Mouse (Mus musculus) Muller cell, postnatal 12 days (primary cell): Measurements from ENCODE around the gene Hoga1.

Experiments
- DNase-seq: peaks from one replicate; pipeline ENCODE4 v3.0.0-alpha.2; 2015; ENCODE audit errors: inconsistent ontology term

Gene Hoga1

DNA sequence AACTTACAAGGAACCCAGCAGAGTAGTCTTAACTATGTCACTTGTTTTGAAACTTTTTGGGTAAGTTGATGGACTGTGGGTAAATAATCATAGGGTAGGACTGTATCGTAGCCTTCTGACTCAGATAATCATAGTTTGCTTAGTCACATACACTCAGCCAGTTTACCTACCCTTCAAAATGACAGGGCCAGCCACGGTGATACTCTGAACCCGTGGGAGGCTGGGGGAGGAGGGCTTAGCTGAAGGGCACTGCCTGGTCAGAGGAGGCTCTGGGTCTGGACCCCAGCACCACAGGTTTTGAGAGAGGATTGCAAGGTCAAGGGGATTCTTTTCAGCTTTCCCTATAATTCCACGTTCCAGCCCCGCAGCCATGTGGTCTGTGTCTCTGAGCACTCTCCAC lies 73.2 kb downstream of the Hoga1 start:
- DNase-seq: no peak

- no peak for DNase-seq
These were observed 75.0 kb downstream of the Hoga1 start for GRCm38 (mm10) chr19:42120451-42120850.
